Mouse (Mus musculus): ENCODE data around the gene Rpusd4. TPM values are rescaled to one million over a fixed set of nuclear protein-coding genes. Genes with fewer than 3 reads are reported as not detected.

Rpusd4 gene
- 32.7 TPM for total RNA-seq (2023)

GRCm38 (mm10) chr9:35267146-35267975 is at the start of gene Rpusd4, which contains the start of gene Fam118b:
Gene Rpusd4, plus strand, starts transcription at chr9:35267865.
Gene Fam118b, minus strand, starts transcription at chr9:35267805.

Other genes with a start within 250 kb of the Rpusd4 start
- gene St3gal4, start 148.6 kb upstream of the Rpusd4 start, total RNA-seq (2023) = 46.6 TPM
- gene Dcps, start 91.8 kb upstream of the Rpusd4 start, total RNA-seq (2023) = 26.7 TPM
- gene Srpr, start 67.7 kb upstream of the Rpusd4 start, total RNA-seq (2023) = 101 TPM
- gene Tirap, start 67.6 kb upstream of the Rpusd4 start, total RNA-seq (2023) = 7.1 TPM
- 24.1 TPM for gene Foxred1, start 56.8 kb upstream of the Rpusd4 start, total RNA-seq (2023)
- 23.7 TPM for gene Fam118b, start 60 bp upstream of the Rpusd4 start, total RNA-seq (2023)
- 28.0 TPM for gene Cdon, start 153.3 kb downstream of the Rpusd4 start, total RNA-seq (2023)